Mouse (Mus musculus) embryonic facial prominence, embryonic 12.5 days (tissue): ENCODE measurements around the gene Olfr1314. TPM values are rescaled to one million over a fixed set of nuclear protein-coding genes. Genes with fewer than 3 reads are reported as not detected.

ENCODE experiments used
- ATAC-seq: fragments of 200-750 bp; cut with Nextera tagmentation; 2 replicates; pipeline ENCODE4 v1.8.0; 2017; ENCODE audit not compliant: insufficient number of reproducible peaks, insufficient read depth, low FRiP score, low TSS enrichment
- H3K27ac ChIP-seq: fragments of 300-500 bp; sonication (generic); 2 replicates; pipeline ENCODE4 v1.5.1; 2016; ENCODE audit warnings: mild to moderate bottlenecking
- H3K27me3 ChIP-seq: fragments of 300-500 bp; sonication (generic); 2 replicates; pipeline ENCODE4 v1.6.1; 2016; ENCODE audit warnings: mild to moderate bottlenecking, moderate library complexity
- H3K36me3 ChIP-seq: fragments of 300-500 bp; sonication (generic); 2 replicates; pipeline ENCODE4 v1.6.1; 2016; ENCODE audit warnings: mild to moderate bottlenecking
- H3K4me1 ChIP-seq: fragments of 300-500 bp; sonication (generic); 2 replicates; pipeline ENCODE4 v1.6.1; 2016
- H3K4me2 ChIP-seq: fragments of 300-500 bp; sonication (generic); replicated peaks from 2 replicates; pipeline ENCODE4 v1.6.1; 2016; ENCODE audit warnings: mild to moderate bottlenecking, moderate library complexity
- H3K4me3 ChIP-seq: fragments of 300-500 bp; sonication (generic); 2 replicates; pipeline ENCODE4 v1.5.1; 2016; ENCODE audit warnings: mild to moderate bottlenecking
- H3K9ac ChIP-seq: fragments of 300-500 bp; sonication (generic); 2 replicates; pipeline ENCODE4 v1.6.1; 2016; ENCODE audit warnings: mild to moderate bottlenecking, moderate library complexity
- H3K9me3 ChIP-seq: fragments of 300-500 bp; sonication (generic); 2 replicates; pipeline ENCODE4 v1.6.1; 2016; ENCODE audit warnings: mild to moderate bottlenecking, moderate library complexity
- WGBS: fragments of 180-500 bp; shearing (Covaris S2); methylation state at CpG from one replicate; pipeline ENCODE4 v1.1.7; 2016; 5-methylcytosine and 5-hydroxymethylcytosine counted together
- polyA plus RNA-seq: library from polyadenylated mRNA; unstranded; fragments of >200 nt; fragmentation: Nextera tagmentation; extraction: Ambion mirVana; gene quantifications from 2 replicates; pipeline ENCODE4 v1.2.1, GENCODE M21; 2016

Olfr1314 gene
- not detected in 2 replicates for polyA plus RNA-seq

GRCm38 (mm10) chr2:112096681-112097080 is at the start of gene Olfr1314:
Gene Olfr1314, minus strand, starts transcription at chr2:112096781.
- H3K27me3 ChIP-seq, result no peaks in the 10 kb centered on the region
- no peak within 1 kb of the TSS for H3K9ac ChIP-seq
- H3K4me3 ChIP-seq, result no peak within 1 kb of the TSS
- H3K36me3 ChIP-seq, result no peaks in the 10 kb centered on the region
- no peaks in the 10 kb centered on the region for H3K4me1 ChIP-seq
- H3K4me2 ChIP-seq, result no peak within 1 kb of the TSS
- H3K27ac ChIP-seq, result no peak within 1 kb of the TSS
- H3K9me3 ChIP-seq, result no peaks in the 10 kb centered on the region
- ATAC-seq, result no peak

- Histone ChIP-seq H3K4me1 (no peaks in the 10 kb centered on the region), H3K4me2 (no peak within 1 kb of the TSS), H3K36me3 (no peaks in the 10 kb centered on the region), H3K4me3 (no peak within 1 kb of the TSS), H3K27ac (no peak within 1 kb of the TSS), H3K27me3 (no peaks in the 10 kb centered on the region), H3K9ac (no peak within 1 kb of the TSS), H3K9me3 (no peaks in the 10 kb centered on the region)
- WGBS, result 82% methylated on average over 2 of the region's 2 CpGs
- no peak for ATAC-seq
Observed at GRCm38 (mm10) chr2:112140029-112140428, 43.4 kb upstream of the Olfr1314 start, which contains the start of gene Olfr1317. Gene Olfr1317, plus strand, starts transcription at chr2:112140329.

GRCm38 (mm10) chr2:112134877-112135276 is 38.3 kb upstream of the Olfr1314 start, which contains the start of gene Olfr1316:
Gene Olfr1316, minus strand, starts transcription at chr2:112134977.
- H3K27me3 ChIP-seq, result no peaks in the 10 kb centered on the region
- 82% methylated on average over 2 of the region's 2 CpGs for WGBS
- H3K27ac ChIP-seq, result no peak within 1 kb of the TSS
- H3K36me3 ChIP-seq, result no peaks in the 10 kb centered on the region
- H3K4me2 ChIP-seq, result no peak within 1 kb of the TSS
- H3K9me3 ChIP-seq, result no peaks in the 10 kb centered on the region
- no peak within 1 kb of the TSS for H3K4me3 ChIP-seq
- H3K4me1 ChIP-seq, result no peaks in the 10 kb centered on the region
- no peak for ATAC-seq
- no peak within 1 kb of the TSS for H3K9ac ChIP-seq

GRCm38 (mm10) chr2:112115340-112115739 is 18.8 kb upstream of the Olfr1314 start, which contains the start of gene Olfr1315-ps1:
Gene Olfr1315-ps1, minus strand, starts transcription at chr2:112115440.
- 66% methylated on average over 1 of the region's 1 CpGs for WGBS
- Histone ChIP-seq H3K36me3 (no peaks in the 10 kb centered on the region), H3K27ac (no peak within 1 kb of the TSS), H3K4me2 (no peak within 1 kb of the TSS), H3K27me3 (no peaks in the 10 kb centered on the region), H3K9ac (no peak within 1 kb of the TSS), H3K9me3 (0 out of 2 replicates have a peak, but pooled peaks cover 3% of the 10 kb centered on the region), H3K4me3 (no peak within 1 kb of the TSS), H3K4me1 (no peaks in the 10 kb centered on the region)
- ATAC-seq, result no peak

- Histone ChIP-seq H3K27ac (no peak within 1 kb of the TSS), H3K9me3 (no peaks in the 10 kb centered on the region), H3K4me1 (no peaks in the 10 kb centered on the region), H3K36me3 (no peaks in the 10 kb centered on the region), H3K9ac (no peak within 1 kb of the TSS), H3K4me2 (no peak within 1 kb of the TSS), H3K4me3 (no peak within 1 kb of the TSS), H3K27me3 (no peaks in the 10 kb centered on the region)
- ATAC-seq, result no peak
Observed at GRCm38 (mm10) chr2:112077743-112078142, 18.8 kb downstream of the Olfr1314 start, which contains the start of gene Olfr1313. Gene Olfr1313, minus strand, starts transcription at chr2:112077843.

- H3K4me2 ChIP-seq, result no peak within 1 kb of the TSS
- no peak for ATAC-seq
- 24% methylated on average over 1 of the region's 1 CpGs for WGBS
Observed at GRCm38 (mm10) chr2:112050138-112050537, 46.4 kb downstream of the Olfr1314 start, which contains the start of gene Olfr1312. Gene Olfr1312, minus strand, starts transcription at chr2:112050238.

More at GRCm38 (mm10) chr2:112050138-112050537, 46.4 kb downstream of the Olfr1314 start, which contains the start of gene Olfr1312:
- Histone ChIP-seq H3K4me1 (no peaks in the 10 kb centered on the region), H3K9me3 (no peaks in the 10 kb centered on the region), H3K27ac (no peak within 1 kb of the TSS), H3K9ac (no peak within 1 kb of the TSS), H3K36me3 (no peaks in the 10 kb centered on the region), H3K27me3 (no peaks in the 10 kb centered on the region), H3K4me3 (no peak within 1 kb of the TSS)

Other genes starting within 250 kb of the Olfr1314 start
- not detected in 2 replicates for gene Olfr1305, start 219.6 kb downstream of the Olfr1314 start, polyA plus RNA-seq
- gene Olfr1306, start 180.5 kb downstream of the Olfr1314 start, polyA plus RNA-seq, result not detected in 2 replicates
- gene Olfr1307, start 147.3 kb downstream of the Olfr1314 start, polyA plus RNA-seq, result not detected in 2 replicates
- not detected in 2 replicates for gene Olfr1308, start 131.8 kb downstream of the Olfr1314 start, polyA plus RNA-seq
- gene Olfr1309, start 106.5 kb downstream of the Olfr1314 start, polyA plus RNA-seq, result not detected in 2 replicates
- not detected in 2 replicates for gene Olfr1310, start 84.1 kb downstream of the Olfr1314 start, polyA plus RNA-seq
- not detected in 2 replicates for gene Olfr1311, start 72.4 kb downstream of the Olfr1314 start, polyA plus RNA-seq
- not detected in 2 replicates for gene Olfr1312, start 46.5 kb downstream of the Olfr1314 start, polyA plus RNA-seq
- gene Olfr1313, start 18.9 kb downstream of the Olfr1314 start, polyA plus RNA-seq, result not detected in 2 replicates
- gene Olfr1315-ps1, start 18.7 kb upstream of the Olfr1314 start, polyA plus RNA-seq, result not detected in 2 replicates
- gene Olfr1316, start 38.2 kb upstream of the Olfr1314 start, polyA plus RNA-seq, result not detected in 2 replicates
- gene Olfr1317, start 43.5 kb upstream of the Olfr1314 start, polyA plus RNA-seq, result not detected in 2 replicates
- gene Olfr1318, start 57.4 kb upstream of the Olfr1314 start, polyA plus RNA-seq, result not detected in 2 replicates
- 15.1 and 17.7 TPM in 2 replicates for gene Lpcat4, start 142.7 kb upstream of the Olfr1314 start, polyA plus RNA-seq
- not detected in 2 replicates for gene Nutm1, start 162.5 kb upstream of the Olfr1314 start, polyA plus RNA-seq
- gene Nop10, start 165.1 kb upstream of the Olfr1314 start, polyA plus RNA-seq, result 169 and 180 TPM in 2 replicates
- 12.9 and 14.3 TPM in 2 replicates for gene Slc12a6, start 169.0 kb upstream of the Olfr1314 start, polyA plus RNA-seq
- not detected in 2 replicates for gene Gm21985, start 169.5 kb upstream of the Olfr1314 start, polyA plus RNA-seq